Mouse (Mus musculus) C2C12 (cell line): ENCODE data around the gene Sec24c. TPM values are rescaled to one million over a fixed set of nuclear protein-coding genes. Genes with fewer than 3 reads are reported as not detected.

Experiments used
- H3K27me3 ChIP-seq: one replicate; pipeline ENCODE4 v1.6.1; 2011; ENCODE audit not compliant: control insufficient read depth, insufficient read depth, insufficient read length
- H3K36me3 ChIP-seq: one replicate; pipeline ENCODE4 v1.6.1; 2011; ENCODE audit not compliant: control insufficient read depth, insufficient read depth
- H3K4me3 ChIP-seq: one replicate; pipeline ENCODE4 v1.5.1; 2011; ENCODE audit warnings: mild to moderate bottlenecking, control low read depth; ENCODE audit not compliant: poor library complexity, insufficient read depth, severe bottlenecking
- H3K79me2 ChIP-seq: one replicate; pipeline ENCODE4 v1.6.1; 2011; ENCODE audit not compliant: control insufficient read depth, insufficient read depth
- H3K79me3 ChIP-seq: one replicate; pipeline ENCODE4 v1.6.1; 2011; ENCODE audit warnings: low read depth, control low read depth
- H3ac ChIP-seq: one replicate; pipeline ENCODE3; 2011; ENCODE audit warnings: low read depth; ENCODE audit not compliant: control insufficient read depth, insufficient read length
- CEBPB ChIP-seq: IDR thresholded peaks from one replicate; pipeline ENCODE4 v1.6.1; 2011; ENCODE audit warnings: low read depth, mild to moderate bottlenecking, control low read depth, moderate library complexity
- CTCF ChIP-seq: IDR thresholded peaks from one replicate; pipeline ENCODE4 v1.5.1; 2011; ENCODE audit not compliant: control insufficient read depth, insufficient read depth, insufficient read length
- FOSL1 ChIP-seq: IDR thresholded peaks from one replicate; pipeline ENCODE4 v1.8.0; 2011; ENCODE audit warnings: mild to moderate bottlenecking, low read length; ENCODE audit not compliant: poor library complexity, insufficient read depth, severe bottlenecking
- MAX ChIP-seq: IDR thresholded peaks from one replicate; pipeline ENCODE4 v1.6.1; 2011; ENCODE audit warnings: mild to moderate bottlenecking, control low read depth
- MYOD1 ChIP-seq: IDR thresholded peaks from one replicate; pipeline ENCODE4 v1.6.1; 2011; ENCODE audit warnings: low read depth; ENCODE audit not compliant: control insufficient read depth, insufficient read length
- MYOG ChIP-seq: IDR thresholded peaks from one replicate; pipeline ENCODE4 v1.6.1; 2011; ENCODE audit not compliant: control insufficient read depth, insufficient read length; ENCODE audit errors: extremely low read depth
- USF1 ChIP-seq: IDR thresholded peaks from one replicate; pipeline ENCODE4 v1.6.1; 2011; ENCODE audit warnings: low read depth, mild to moderate bottlenecking, control low read depth, moderate library complexity
- polyA plus RNA-seq: library from polyadenylated mRNA; unstranded; fragments of >200 nt; fragmentation: generic; extraction: Trizol; gene quantifications from one replicate; pipeline ENCODE4 v1.2.1, GENCODE M21; 2012; ENCODE audit warnings: missing spikeins

The Sec24c gene
- polyA plus RNA-seq, 1 experiment = 63.4 TPM

- H3K79me3 ChIP-seq = peaks cover 42% of the 10 kb centered on the region
Measured at GRCm38 (mm10) chr14:20707201-20708190, 33.4 kb downstream of the Sec24c start, which contains the start of gene Zswim8. Gene Zswim8 (plus strand): TSS chr14:20707552.

GRCm38 (mm10) chr14:20708239-20708638 lies 34.1 kb downstream of the Sec24c start:
- Histone ChIP-seq H3K4me3 (peak overlapping the region; percentile 89), H3K36me3 (peaks cover 43% of the 10 kb centered on the region), H3K27me3 (no peaks in the 10 kb centered on the region), H3ac (peak overlapping the region; percentile 89), H3K79me3 (peaks cover 38% of the 10 kb centered on the region), H3K79me2 (peaks cover 55% of the 10 kb centered on the region)
- no peak for TF ChIP-seq MYOD1
- TF ChIP-seq USF1 = peak; percentile 95

More at GRCm38 (mm10) chr14:20707201-20708190, 33.4 kb downstream of the Sec24c start, which contains the start of gene Zswim8:
- Histone ChIP-seq H3K27me3 (no peaks in the 10 kb centered on the region), H3ac (peak within 1 kb of the TSS; percentile 89), H3K4me3 (peak within 1 kb of the TSS; percentile 89), H3K36me3 (peaks cover 35% of the 10 kb centered on the region), H3K79me2 (peaks cover 62% of the 10 kb centered on the region)
- TF ChIP-seq CTCF (no peak), MYOG (no peak), FOSL1 (no peak), USF1 (peak; percentile 52), MYOD1 (no peak), CEBPB (no peak), MAX (peak; percentile 85)

- no peak overlapping the region for H3K4me3 ChIP-seq
- H3ac ChIP-seq = no peak overlapping the region
- H3K79me2 ChIP-seq = peaks cover 24% of the 10 kb centered on the region
- peaks cover 18% of the 10 kb centered on the region for H3K79me3 ChIP-seq
- H3K36me3 ChIP-seq = peaks cover 75% of the 10 kb centered on the region
- no peaks in the 10 kb centered on the region for H3K27me3 ChIP-seq
- no peak for TF ChIP-seq USF1
- no peak for TF ChIP-seq MAX
- no peak for TF ChIP-seq CEBPB
- TF ChIP-seq CTCF = no peak
- no peak for TF ChIP-seq MYOG
- no peak for TF ChIP-seq MYOD1
- no peak for TF ChIP-seq FOSL1
Measured at GRCm38 (mm10) chr14:20713832-20714231, 39.7 kb downstream of the Sec24c start.

GRCm38 (mm10) chr14:20718443-20718842 lies 44.3 kb downstream of the Sec24c start:
- no peaks in the 10 kb centered on the region for H3K27me3 ChIP-seq
- TF ChIP-seq FOSL1 (no peak), MYOD1 (no peak), MYOG (no peak), MAX (no peak), CEBPB (no peak), USF1 (no peak), CTCF (no peak)
- H3K4me3 ChIP-seq = no peak overlapping the region
- no peaks in the 10 kb centered on the region for H3K79me3 ChIP-seq
- peaks cover 80% of the 10 kb centered on the region for H3K36me3 ChIP-seq
- no peaks in the 10 kb centered on the region for H3K79me2 ChIP-seq
- no peak overlapping the region for H3ac ChIP-seq

- H3K79me2 ChIP-seq = no peaks in the 10 kb centered on the region
- TF ChIP-seq CEBPB (no peak), USF1 (no peak), MYOG (no peak), FOSL1 (no peak), CTCF (no peak), MYOD1 (no peak), MAX (no peak)
- peaks cover 80% of the 10 kb centered on the region for H3K36me3 ChIP-seq
- H3K79me3 ChIP-seq = no peaks in the 10 kb centered on the region
- H3ac ChIP-seq = no peak overlapping the region
- H3K4me3 ChIP-seq = no peak overlapping the region
- H3K27me3 ChIP-seq = no peaks in the 10 kb centered on the region
Measured at GRCm38 (mm10) chr14:20719767-20720166, 45.7 kb downstream of the Sec24c start.

- Histone ChIP-seq H3K79me3 (no peaks in the 10 kb centered on the region), H3K4me3 (no peak overlapping the region), H3K27me3 (no peaks in the 10 kb centered on the region), H3K79me2 (no peaks in the 10 kb centered on the region), H3K36me3 (peaks cover 79% of the 10 kb centered on the region), H3ac (no peak overlapping the region)
- TF ChIP-seq MAX = no peak
- TF ChIP-seq CEBPB = no peak
- TF ChIP-seq MYOG = no peak
- no peak for TF ChIP-seq FOSL1
- TF ChIP-seq CTCF = no peak
- TF ChIP-seq USF1 = no peak
- no peak for TF ChIP-seq MYOD1
Measured at GRCm38 (mm10) chr14:20721371-20721770, 47.3 kb downstream of the Sec24c start.
